ENCODE assay signal across 9 mouse cellular contexts in the genomic region with DNA sequence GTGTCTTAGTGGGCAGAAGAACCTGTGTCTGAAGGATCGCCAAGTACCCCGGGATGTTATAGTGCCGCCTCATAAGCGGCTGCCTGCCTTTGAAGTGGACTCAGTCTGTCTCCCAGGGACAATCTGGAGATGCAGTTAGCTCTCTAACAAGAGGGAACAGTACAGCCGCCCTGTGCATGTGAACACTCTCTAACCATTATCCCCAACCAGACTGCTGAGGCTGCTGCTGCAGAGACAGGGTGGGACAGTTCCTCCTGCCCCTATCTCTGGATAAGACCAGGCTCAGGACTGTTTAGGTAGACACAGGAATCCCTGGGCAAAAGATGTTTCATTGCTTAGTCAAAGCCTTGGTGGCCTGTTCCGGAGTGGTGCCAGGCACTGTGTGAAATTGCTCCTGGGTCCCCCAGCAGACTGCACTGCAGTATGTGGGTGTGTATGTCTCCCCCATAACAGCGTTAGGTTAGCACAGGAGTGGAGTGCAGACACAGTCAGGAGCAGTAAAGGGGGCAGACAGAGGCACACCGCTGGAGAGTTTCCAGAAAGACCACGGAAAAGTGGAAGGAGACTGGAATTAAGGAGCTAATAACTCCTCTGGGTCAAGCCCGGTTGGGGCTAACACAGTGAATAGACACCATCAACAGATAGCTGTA.
A peak's percentile ranks its signal among the peaks of the same experiment; 100 is the strongest.
DNase-seq lines count a peak whose midpoint lies in the region; ATAC-seq and TF ChIP-seq lines count a peak whose summit lies in the region.
"Had no signal": no experiment of that assay in that cellular context is flagged by ENCODE, and none has a peak within 500 bp of the region (broad histone marks: within the 10 kb centered on the region; RNA-seq: fewer than 3 reads in every experiment).

No protein-coding gene starts in this region.

- ATAC-seq in kidney, embryonic 14.5 days (ENCODE audit: low FRiP score, low TSS enrichment), result no peak
- no peak for ATAC-seq in embryonic facial prominence, embryonic 13.5 days (ENCODE audit: insufficient number of reproducible peaks, insufficient read depth, low FRiP score, low TSS enrichment, low read depth)
- no peak for ATAC-seq in liver, embryonic 11.5 days (replicated peaks; ENCODE audit: low FRiP score)

- no peak overlapping the region; the same call in 1 of the 2 replicates for H3K4me3 ChIP-seq in kidney, embryonic 14.5 days (ENCODE audit: low read length)
- peak overlapping the region; percentile 70 for H3K4me3 ChIP-seq in E14TG2a.4 (replicated peaks; ENCODE audit: low read length)
- H3K4me3 ChIP-seq in embryonic facial prominence, embryonic 13.5 days, result 0 out of 2 replicates have a peak overlapping the region, but pooled peaks have one; percentile 21
- H3K4me3 ChIP-seq in liver, embryonic 11.5 days (ENCODE audit: low read depth, low read length), result peak overlapping the region; percentile 46

- no peak for DNase-seq in kidney, adult 9 months
- DNase-seq in liver, embryonic 11.5 days (ENCODE audit: low spot score), result no peak
- no peak for DNase-seq in layer of hippocampus, postnatal 25 days (ENCODE audit: extremely low spot score in 1 of 2, low spot score in 1 of 2)
- no peak for DNase-seq in adrenal gland, postnatal 10 days
- no peak for DNase-seq in right cerebral cortex, adult 18-20 months

- peaks cover 45% of the 10 kb centered on the region for H3K4me1 ChIP-seq in kidney, embryonic 14.5 days (ENCODE audit: control insufficient read depth, insufficient read depth, low read length)
- H3K4me1 ChIP-seq in E14TG2a.4 (replicated peaks; ENCODE audit: low read depth, low read length), result peaks cover 54% of the 10 kb centered on the region
- peaks cover 70% of the 10 kb centered on the region for H3K4me1 ChIP-seq in embryonic facial prominence, embryonic 13.5 days
- H3K4me1 ChIP-seq in liver, embryonic 11.5 days (replicated peaks; ENCODE audit: control insufficient read depth, insufficient read depth, low read length), result peaks cover 68% of the 10 kb centered on the region

- H3K9ac ChIP-seq in kidney, embryonic 14.5 days (ENCODE audit: low read depth, low read length), result peak overlapping the region; percentile 18; the same call in 1 of the 2 replicates
- peak overlapping the region; percentile 41; the same call in 1 of the 2 replicates for H3K9ac ChIP-seq in embryonic facial prominence, embryonic 13.5 days
- peak overlapping the region; percentile 73 for H3K9ac ChIP-seq in liver, embryonic 11.5 days (ENCODE audit: low read depth, low read length)

- H3K36me3 ChIP-seq in kidney, embryonic 14.5 days (ENCODE audit: control insufficient read depth, insufficient read depth, low read length), result peaks cover 9% of the 10 kb centered on the region; the same call in 1 of the 2 replicates
- peaks cover 55% of the 10 kb centered on the region for H3K36me3 ChIP-seq in E14TG2a.4 (ENCODE audit: insufficient read depth, low read length)
- peaks cover 19% of the 10 kb centered on the region; the same call in 1 of the 2 replicates for H3K36me3 ChIP-seq in embryonic facial prominence, embryonic 13.5 days
- peaks cover 5% of the 10 kb centered on the region; the same call in 1 of the 2 replicates for H3K36me3 ChIP-seq in liver, embryonic 11.5 days (ENCODE audit: control insufficient read depth, insufficient read depth, low read length)

- H3K4me2 ChIP-seq in kidney, embryonic 14.5 days (replicated peaks; ENCODE audit: low read depth, low read length), result peak overlapping the region; percentile 39
- H3K4me2 ChIP-seq in embryonic facial prominence, embryonic 13.5 days, result peak overlapping the region; percentile 54
- peak overlapping the region; percentile 79 for H3K4me2 ChIP-seq in liver, embryonic 11.5 days

- no peaks in the 10 kb centered on the region for H3K27me3 ChIP-seq in kidney, embryonic 14.5 days (ENCODE audit: control insufficient read depth, insufficient read depth, low read length)
- H3K27me3 ChIP-seq in E14TG2a.4 (ENCODE audit: insufficient read depth, low read length), result peaks cover 16% of the 10 kb centered on the region
- no peaks in the 10 kb centered on the region for H3K27me3 ChIP-seq in embryonic facial prominence, embryonic 13.5 days
- no peaks in the 10 kb centered on the region for H3K27me3 ChIP-seq in liver, embryonic 11.5 days (replicated peaks; ENCODE audit: control insufficient read depth, insufficient read depth, low read length)

- no peaks in the 10 kb centered on the region for H3K9me3 ChIP-seq in kidney, embryonic 14.5 days (ENCODE audit: control insufficient read depth, low read length)
- H3K9me3 ChIP-seq in E14TG2a.4 (ENCODE audit: low read length), result no peaks in the 10 kb centered on the region
- no peaks in the 10 kb centered on the region for H3K9me3 ChIP-seq in embryonic facial prominence, embryonic 13.5 days
- no peaks in the 10 kb centered on the region for H3K9me3 ChIP-seq in liver, embryonic 11.5 days (ENCODE audit: control insufficient read depth, low read length)
- H3K9me3 ChIP-seq: G1E had no signal

- no peak overlapping the region for H3K27ac ChIP-seq in kidney, embryonic 14.5 days (ENCODE audit: low read depth, low read length)
- 0 out of 2 replicates have a peak overlapping the region, but pooled peaks have one; percentile 90 for H3K27ac ChIP-seq in embryonic facial prominence, embryonic 13.5 days
- H3K27ac ChIP-seq in liver, embryonic 11.5 days (ENCODE audit: low read depth, low read length), result no peak overlapping the region; the same call in 1 of the 2 replicates

- TF ChIP-seq CTCF in E14TG2a.4 (conservative IDR thresholded peaks at IDR 0.05; ENCODE audit: low read length), result no peak

- 65% methylated on average over 10 of the region's 10 CpGs for WGBS in kidney, embryonic 14.5 days
- WGBS in embryonic facial prominence, embryonic 13.5 days, result 85% methylated on average over 10 of the region's 10 CpGs
- WGBS in liver, embryonic 11.5 days, result 70% methylated on average over 10 of the region's 10 CpGs

Comparison
In these comparisons a context has a peak if more than half of its experiments do, and no peak if none do; other contexts are left out.
1. H3K9ac ChIP-seq: peak in every context shown above with its lines; median percentile 73 in liver, embryonic 11.5 days; 41 in embryonic facial prominence, embryonic 13.5 days; 18 in kidney, embryonic 14.5 days.